Mouse (Mus musculus): ENCODE measurements around the gene Fam20a.
"Not testable (repeated sequence)": the region's sequence is repeated elsewhere in the genome, so short reads cannot be mapped to it uniquely, and the experiment has no call there.

Gene Fam20a

GRCm38 (mm10) chr11:109681556-109681955, 40.5 kb downstream of the Fam20a start:
- DNase-seq (ENCODE audit: low read depth, low spot score), result no peak

DNA sequence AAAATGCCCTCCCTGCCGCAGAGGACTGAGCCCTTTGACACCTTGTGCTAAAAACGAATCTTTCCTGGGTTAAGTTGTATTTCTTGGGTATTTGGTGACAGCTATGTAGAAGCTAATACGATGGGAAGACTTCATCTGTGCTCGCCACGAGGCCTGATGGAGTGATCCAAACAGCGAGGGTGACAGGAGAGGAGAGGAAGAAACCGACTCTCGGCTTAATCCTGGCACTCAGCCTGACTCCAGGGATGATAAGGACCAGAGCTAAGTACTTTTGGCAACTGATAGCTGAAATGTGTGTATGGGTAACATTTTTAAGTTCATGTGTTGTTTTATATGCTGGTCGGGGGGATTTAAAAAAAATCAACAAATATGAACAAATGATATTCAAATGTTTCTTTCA, 41.1 kb downstream of the Fam20a start:
- no peak for DNase-seq (ENCODE audit: low read depth, low spot score)

- no peak for DNase-seq (ENCODE audit: low read depth, low spot score)
Observed at GRCm38 (mm10) chr11:109678291-109678690, 43.8 kb downstream of the Fam20a start.

- DNase-seq (ENCODE audit: low read depth, low spot score), result no peak
Observed at GRCm38 (mm10) chr11:109676621-109677373, 45.3 kb downstream of the Fam20a start.

- no peak for DNase-seq (ENCODE audit: low read depth, low spot score)
Observed at GRCm38 (mm10) chr11:109675771-109676170, 46.3 kb downstream of the Fam20a start.

DNA sequence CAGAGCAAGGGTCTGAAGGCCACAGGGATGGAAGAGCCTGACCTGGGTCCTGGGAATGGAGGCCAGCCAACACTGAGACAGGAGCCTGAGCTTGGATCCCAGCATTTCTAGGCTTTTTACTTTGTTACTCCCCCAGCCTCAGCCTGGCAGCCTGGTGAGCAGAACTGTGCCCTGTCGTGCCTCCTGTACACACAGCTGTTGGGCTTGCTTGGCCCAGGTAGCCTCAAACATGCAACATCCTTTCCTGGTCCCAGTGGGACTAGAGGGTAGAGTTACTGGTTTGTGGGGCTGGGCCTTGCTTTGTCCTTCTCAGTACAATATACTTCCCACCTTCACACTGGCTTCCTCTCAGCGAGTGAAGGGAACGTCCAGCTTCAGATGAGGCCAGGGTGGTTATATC, 46.9 kb downstream of the Fam20a start:
- DNase-seq (ENCODE audit: low read depth, low spot score), result no peak

DNA sequence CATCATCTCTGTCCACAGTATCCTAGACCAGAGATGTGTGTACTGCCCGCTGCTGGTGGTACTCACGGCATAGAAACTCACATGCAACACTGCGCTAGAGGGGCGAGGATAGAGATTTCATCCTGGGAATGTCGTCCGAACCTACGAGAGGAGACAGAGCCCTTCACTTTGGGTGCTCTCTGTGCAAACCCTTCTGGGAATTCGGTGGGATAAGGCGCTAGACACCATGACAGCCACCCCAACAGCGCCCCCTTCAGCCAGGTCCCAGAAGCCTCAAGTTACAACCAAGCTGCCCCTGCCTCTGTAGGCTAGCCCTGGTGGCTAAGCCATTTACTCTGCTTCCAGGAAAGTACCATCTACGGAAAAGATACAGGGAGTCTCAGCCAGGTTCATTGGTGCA, 47.5 kb downstream of the Fam20a start:
- DNase-seq (ENCODE audit: low read depth, low spot score), result no peak

DNA sequence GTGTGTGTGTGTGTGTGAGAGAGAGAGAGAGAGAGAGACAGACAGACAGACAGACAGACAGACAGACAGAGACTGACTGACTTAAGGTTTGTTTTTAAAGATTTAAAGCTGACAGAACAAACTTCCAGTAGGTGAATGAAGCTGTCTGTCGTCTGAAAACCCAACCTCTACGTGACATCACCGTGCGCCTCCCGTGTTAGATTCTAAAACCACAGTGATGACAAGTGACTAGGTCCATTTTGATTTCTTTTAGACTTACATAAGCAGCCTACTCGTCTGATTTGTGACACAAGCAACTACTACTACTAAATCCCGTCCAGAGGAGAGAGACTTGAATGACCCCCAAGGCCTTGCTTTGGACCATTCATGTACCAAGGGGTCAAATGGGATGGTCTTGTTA, 48.3 kb downstream of the Fam20a start:
- no peak for DNase-seq (ENCODE audit: low read depth, low spot score)

GRCm38 (mm10) chr11:109672881-109673739, 49.0 kb downstream of the Fam20a start:
- DNase-seq (ENCODE audit: low read depth, low spot score), result no peak

- no peak for DNase-seq (ENCODE audit: low read depth, low spot score)
Observed at GRCm38 (mm10) chr11:109672396-109672795, 49.7 kb downstream of the Fam20a start.

DNA sequence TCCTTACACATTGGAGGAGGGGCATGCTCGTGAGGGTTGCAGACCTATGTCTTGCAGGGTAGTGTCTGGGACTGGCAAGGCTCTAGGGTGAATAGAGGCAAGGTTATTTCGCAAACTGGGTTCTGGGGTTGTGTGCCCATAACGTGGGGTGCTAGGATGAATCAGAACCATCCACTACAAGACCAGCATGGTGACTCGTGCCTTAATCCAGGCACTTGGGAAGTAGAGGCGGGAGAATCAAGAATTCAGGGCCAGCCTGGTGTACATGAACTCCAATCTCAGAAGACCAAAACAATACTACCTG, 50.1 kb downstream of the Fam20a start:
- no peak for DNase-seq (ENCODE audit: low read depth, low spot score)

DNA sequence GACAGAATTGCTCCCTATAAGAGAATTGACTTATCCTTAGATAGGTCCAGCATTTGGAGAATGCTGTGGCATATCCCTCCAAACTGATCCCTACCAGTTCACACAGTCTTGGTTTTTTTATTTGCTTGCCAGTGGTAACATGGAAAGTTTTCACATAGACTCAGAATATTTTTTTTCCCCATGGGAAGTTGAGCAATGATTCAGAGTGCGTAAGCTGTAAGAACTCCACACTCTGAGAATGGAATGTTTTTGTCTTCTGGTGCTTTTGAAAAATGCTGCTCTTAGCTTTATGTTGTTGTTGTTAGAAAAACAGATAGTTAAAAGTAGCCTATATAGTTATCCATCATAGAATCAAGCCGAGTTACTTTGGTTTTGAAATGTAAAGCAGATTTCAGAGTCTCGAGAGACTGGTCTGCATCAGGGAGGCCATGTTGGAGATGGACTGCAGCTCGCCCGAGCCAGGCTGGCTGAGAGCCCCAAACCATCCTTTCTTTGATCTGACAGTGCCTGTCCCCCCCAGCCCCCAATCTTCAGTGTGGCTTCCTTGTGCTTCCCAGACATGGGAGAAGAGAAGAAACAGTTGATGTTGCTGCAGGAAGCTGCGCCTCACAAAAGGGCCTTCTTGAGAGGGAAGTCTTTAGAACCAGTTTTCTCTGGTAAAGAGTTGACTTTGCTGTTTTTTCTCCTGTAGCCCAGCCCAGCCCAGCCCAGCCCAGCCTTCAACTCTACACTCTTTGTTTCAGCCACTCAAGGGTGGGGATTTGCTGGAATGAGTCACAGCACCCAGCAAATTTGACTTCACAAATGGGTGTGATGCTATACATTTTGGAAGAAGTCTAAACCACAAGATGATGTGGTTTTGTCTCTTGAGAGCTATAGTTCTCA, 50.7 kb downstream of the Fam20a start:
- DNase-seq (ENCODE audit: low read depth, low spot score), result no peak

DNA sequence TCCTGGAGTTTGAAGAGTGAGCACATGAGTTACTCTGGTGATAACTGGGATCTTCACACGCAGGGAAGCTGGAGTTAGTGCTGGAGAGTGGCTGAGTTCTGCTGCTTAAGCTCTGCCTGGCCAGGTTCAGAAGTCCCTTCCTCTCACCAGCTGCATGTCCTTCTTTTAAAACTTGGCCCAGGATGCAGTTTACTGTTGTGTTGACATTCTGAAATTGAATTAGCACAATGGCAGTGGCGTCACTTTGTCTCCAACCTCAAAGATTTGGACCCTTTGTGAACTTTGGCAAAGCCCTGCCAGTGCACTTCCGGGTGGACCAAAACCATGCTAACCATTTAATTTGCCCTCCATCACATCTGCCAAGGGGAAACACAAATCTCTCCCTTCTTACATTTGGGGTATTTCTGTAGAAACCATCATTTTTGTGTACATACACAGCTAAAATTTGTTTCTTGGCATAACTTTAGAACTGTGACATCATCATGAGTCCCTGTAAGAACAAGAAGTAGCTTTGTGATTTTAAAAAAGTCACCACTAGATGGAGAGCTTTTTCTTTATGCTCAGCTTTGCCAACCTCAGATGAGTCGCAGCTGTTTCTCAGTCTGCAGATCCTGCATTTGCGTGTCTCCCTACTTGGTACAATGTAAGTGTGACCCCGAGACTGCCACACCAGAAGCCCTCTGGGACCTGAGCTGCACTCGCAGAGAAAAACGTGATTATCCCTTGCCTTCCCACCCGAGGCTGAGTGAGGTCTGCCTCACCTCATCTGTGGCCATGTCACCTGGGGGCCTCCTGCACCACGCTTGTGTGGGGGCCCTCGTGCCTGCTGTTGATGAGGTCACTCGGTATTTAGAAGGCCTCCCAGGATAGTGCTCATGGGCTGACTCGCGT, 51.8 kb downstream of the Fam20a start:
- peak; percentile 76 for DNase-seq (ENCODE audit: low read depth, low spot score)

GRCm38 (mm10) chr11:109669149-109669708, 52.9 kb downstream of the Fam20a start:
- DNase-seq (ENCODE audit: low read depth, low spot score), result no peak

- DNase-seq (ENCODE audit: low read depth, low spot score), result no peak
Observed at GRCm38 (mm10) chr11:109668115-109668725, 53.9 kb downstream of the Fam20a start.

DNA sequence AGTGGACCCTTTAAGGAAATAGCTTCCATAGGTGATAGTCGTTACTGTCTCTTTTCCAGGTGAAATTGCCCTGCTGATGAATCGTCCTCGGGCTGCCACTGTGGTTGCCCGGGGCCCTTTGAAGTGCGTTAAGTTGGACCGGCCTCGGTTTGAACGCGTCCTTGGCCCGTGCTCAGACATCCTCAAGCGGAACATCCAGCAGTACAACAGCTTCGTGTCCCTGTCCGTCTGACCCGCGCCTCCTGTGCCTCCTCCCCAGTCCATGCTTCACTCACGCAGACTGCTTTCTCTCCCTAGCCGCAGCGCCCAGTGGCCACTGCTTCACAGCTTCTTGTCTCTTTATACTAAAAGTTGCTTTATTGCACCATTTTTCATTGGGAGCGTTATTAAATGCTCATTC, 54.7 kb downstream of the Fam20a start:
- no peak for DNase-seq (ENCODE audit: low read depth, low spot score)

GRCm38 (mm10) chr11:109666411-109666810, 55.7 kb downstream of the Fam20a start:
- DNase-seq (ENCODE audit: low read depth, low spot score), result no peak

DNA sequence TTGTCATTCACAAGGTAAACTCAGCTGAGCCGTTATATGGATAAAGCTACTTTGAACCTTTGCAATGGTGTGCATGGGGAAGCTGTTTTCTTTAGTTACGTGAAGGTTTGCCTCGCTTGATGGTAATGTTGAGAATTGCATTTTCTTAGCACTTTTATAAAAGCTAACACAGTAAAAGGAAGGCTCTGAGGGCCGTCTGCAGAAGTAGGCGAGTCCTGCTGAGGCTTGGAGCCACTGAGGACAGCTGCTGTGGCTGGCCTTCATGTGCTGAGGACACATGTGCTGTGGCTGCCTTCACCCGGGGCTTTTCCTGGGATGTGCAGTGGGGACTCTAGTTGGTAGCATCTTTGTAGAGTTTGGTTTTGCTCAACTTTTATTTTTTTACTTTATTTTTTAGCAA, 56.7 kb downstream of the Fam20a start:
- no peak for DNase-seq (ENCODE audit: low read depth, low spot score)

- no peak for DNase-seq (ENCODE audit: low read depth, low spot score)
Observed at GRCm38 (mm10) chr11:109664293-109664692, 57.8 kb downstream of the Fam20a start.

DNA sequence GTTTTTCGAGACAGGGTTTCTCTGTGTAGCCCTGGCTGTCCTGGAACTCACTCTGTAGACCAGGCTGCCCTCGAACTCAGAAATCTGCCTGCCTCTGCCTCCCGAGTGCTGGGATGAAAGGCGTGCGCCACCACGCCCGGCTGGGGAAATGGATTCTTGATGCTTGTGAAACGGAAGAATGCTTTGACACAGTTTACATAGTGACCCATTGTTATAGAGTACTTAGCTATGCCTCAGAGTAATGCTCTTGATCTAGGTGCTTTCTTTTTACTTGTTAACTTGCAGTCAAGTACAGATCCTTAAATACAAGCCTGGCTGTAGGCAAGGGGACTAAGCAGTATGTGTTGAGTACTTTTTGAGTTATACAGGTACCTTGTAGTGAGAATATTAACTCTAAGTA, 61.6 kb downstream of the Fam20a start:
- not testable (repeated sequence) for DNase-seq (ENCODE audit: low read depth, low spot score)

Data from telencephalon, adult 2 months (tissue).